Mouse (Mus musculus): Measurements from ENCODE around the gene Uqcrc2. TPM values are rescaled to one million over a fixed set of nuclear protein-coding genes. Genes with fewer than 3 reads are reported as not detected.

Gene Uqcrc2
- total and polyA plus RNA-seq, 3 experiments: 155 to 318 (median 237) TPM

- TF ChIP-seq KAT2A (IDR thresholded peaks at IDR 0.05; ENCODE audit: insufficient replicate concordance, low read length) (no peak), POLR2A (IDR thresholded peaks at IDR 0.05; ENCODE audit: low read depth, low read length) (no peak), TBP (conservative IDR thresholded peaks at IDR 0.05; ENCODE audit: low read depth, low read length) (no peak), RAD21 (IDR thresholded peaks at IDR 0.05; ENCODE audit: low read depth, low read length) (no peak), MXI1 (IDR thresholded peaks at IDR 0.05; ENCODE audit: low read depth, low read length) (no peak)
- in situ Hi-C loops (cut with MboI; ENCODE audit: low pct_ligation_motif_present, low pct_unique_long_range_greater_than_20kb, low sequenced_read_pairs): loop anchor here (10.0 to 25.0 kb wide), 2 partner anchors 189 to 523 kb away; partner anchors contain the start of gene Tmem159
- Histone ChIP-seq H3K4me1 (ENCODE audit: control insufficient read depth in 1 of 2, insufficient read depth in 2 of 2) (peaks cover 5 to 30% of the 10 kb centered on the region in 2 experiments; a peak in 3 of 4 replicates), H3K27ac (ENCODE audit: insufficient read depth, low read depth) (peak overlapping the region; percentile 64), H3K9ac (ENCODE audit: insufficient read depth, low read depth) (peak overlapping the region; percentile 85), H3K9me3 (replicated peaks; ENCODE audit: low read length) (no peaks in the 10 kb centered on the region), H3K4me2 (ENCODE audit: insufficient read depth, low read depth, poor library complexity, severe bottlenecking) (no peak overlapping the region), H3K79me2 (replicated peaks; ENCODE audit: control insufficient read depth, extremely low read depth, insufficient read depth, poor library complexity, severe bottlenecking) (peaks cover 32% of the 10 kb centered on the region), H3K27me3 (replicated peaks) (no peaks in the 10 kb centered on the region), H3K36me3 (replicated peaks in 1 of 2; ENCODE audit: control insufficient read depth in 1 of 2, insufficient read depth in 1 of 2, low read length in 1 of 2) (peaks cover 16 to 30% of the 10 kb centered on the region in 2 experiments), H3K4me3 (replicated peaks in 1 of 3; ENCODE audit: low read depth in 2 of 3, low read length in 2 of 3, poor library complexity in 1 of 3) (peak overlapping the region; percentile 84 to 93 (median 92))
- dilution Hi-C loops (cut with MboI; ENCODE audit: extremely low pct_ligation_motif_present, extremely low pct_unique_long_range_greater_than_20kb, low sequenced_read_pairs): no loop called here
- DNase-seq (ENCODE audit: extremely low read depth): no peak
Observed at GRCm38 (mm10) chr7:120635362-120635781, 396 bp downstream of the Uqcrc2 start.

- 0 out of 2 replicates have a peak, but pooled peaks have one; percentile 23 for TF ChIP-seq TBP (conservative IDR thresholded peaks at IDR 0.05; ENCODE audit: low read depth, low read length)
- TF ChIP-seq ETS1 (conservative IDR thresholded peaks at IDR 0.05; ENCODE audit: low read depth, low read length): no peak
- TF ChIP-seq NRF1 (IDR thresholded peaks at IDR 0.05; ENCODE audit: low read depth, low read length): no peak
- no peak for TF ChIP-seq POLR2A (IDR thresholded peaks at IDR 0.05; ENCODE audit: low read depth, low read length)
- TF ChIP-seq ELF1 (IDR thresholded peaks at IDR 0.05; ENCODE audit: low read depth, low read length): peak; percentile 60
- 0 out of 2 replicates have a peak, but pooled peaks have one; percentile 14 for TF ChIP-seq BHLHE40 (IDR thresholded peaks at IDR 0.05; ENCODE audit: low read depth, low read length)
- no peak for TF ChIP-seq JUND (conservative IDR thresholded peaks at IDR 0.05; ENCODE audit: low read depth, low read length)
- no peak for TF ChIP-seq RCOR1 (conservative IDR thresholded peaks at IDR 0.05; ENCODE audit: low read depth, low read length)
- no peak for TF ChIP-seq UBTF (IDR thresholded peaks at IDR 0.05; ENCODE audit: low read depth, low read length)
- TF ChIP-seq POLR2AphosphoS2 (IDR thresholded peaks at IDR 0.05; ENCODE audit: low read depth, low read length): no peak
- TF ChIP-seq MXI1 (IDR thresholded peaks at IDR 0.05; ENCODE audit: low read depth, low read length): 0 out of 2 replicates have a peak, but pooled peaks have one; percentile 15
- TF ChIP-seq MAX (IDR thresholded peaks at IDR 0.05; ENCODE audit: low read length): no peak
- TF ChIP-seq NELFE (IDR thresholded peaks at IDR 0.05; ENCODE audit: low read depth, low read length): no peak
- TF ChIP-seq SIN3A (IDR thresholded peaks at IDR 0.05; ENCODE audit: low read length): peak; percentile 26; the same call in 1 of the 2 replicates
- in situ Hi-C loops (cut with MboI; ENCODE audit: low pct_ligation_motif_present, low pct_unique_long_range_greater_than_20kb, low sequenced_read_pairs) (loop anchor here (10.0 to 25.0 kb wide), 2 partner anchors 189 to 524 kb away; partner anchors contain the start of gene Tmem159), dilution Hi-C loops (cut with MboI; ENCODE audit: extremely low pct_ligation_motif_present, extremely low pct_unique_long_range_greater_than_20kb, low sequenced_read_pairs) (no loop called here)
- Histone ChIP-seq H3K27ac (ENCODE audit: insufficient read depth, low read depth) (no peak overlapping the region), H3K27me3 (replicated peaks) (no peaks in the 10 kb centered on the region), H3K36me3 (replicated peaks in 1 of 2; ENCODE audit: control insufficient read depth in 1 of 2, insufficient read depth in 1 of 2, low read length in 1 of 2) (peaks cover 18 to 34% of the 10 kb centered on the region in 2 experiments), H3K9ac (ENCODE audit: insufficient read depth, low read depth) (peak overlapping the region; percentile 85), H3K9me3 (replicated peaks; ENCODE audit: low read length) (no peaks in the 10 kb centered on the region), H3K4me3 (replicated peaks in 1 of 3; ENCODE audit: low read depth in 2 of 3, low read length in 2 of 3, poor library complexity in 1 of 3) (peak overlapping the region; percentile 84 to 93 (median 92)), H3K4me1 (ENCODE audit: control insufficient read depth in 1 of 2, insufficient read depth in 2 of 2) (peaks cover 5 to 30% of the 10 kb centered on the region in 2 experiments; a peak in 3 of 4 replicates), H3K79me2 (replicated peaks; ENCODE audit: control insufficient read depth, extremely low read depth, insufficient read depth, poor library complexity, severe bottlenecking) (peaks cover 32% of the 10 kb centered on the region), H3K4me2 (ENCODE audit: insufficient read depth, low read depth, poor library complexity, severe bottlenecking) (peak overlapping the region; percentile 82)
- peak; percentile 40 for DNase-seq (ENCODE audit: extremely low read depth)
Observed at GRCm38 (mm10) chr7:120635821-120636220, 845 bp downstream of the Uqcrc2 start.
